Mouse (Mus musculus) liver, adult 2 months (tissue): Measurements from ENCODE around the gene Immp1l.

Experiments
- CTCF ChIP-seq: fragments of 200-500 bp; IDR thresholded peaks from 2 replicates; pipeline ENCODE4 v1.5.1; 2011; ENCODE audit warnings: low read depth, low read length, control low read depth
- POLR2A ChIP-seq: fragments of 200-500 bp; IDR thresholded peaks from 2 replicates; pipeline ENCODE4 v1.6.1; 2011; ENCODE audit warnings: low read length, control low read depth; ENCODE audit not compliant: insufficient read depth; ENCODE audit errors: extremely low read depth

DNA sequence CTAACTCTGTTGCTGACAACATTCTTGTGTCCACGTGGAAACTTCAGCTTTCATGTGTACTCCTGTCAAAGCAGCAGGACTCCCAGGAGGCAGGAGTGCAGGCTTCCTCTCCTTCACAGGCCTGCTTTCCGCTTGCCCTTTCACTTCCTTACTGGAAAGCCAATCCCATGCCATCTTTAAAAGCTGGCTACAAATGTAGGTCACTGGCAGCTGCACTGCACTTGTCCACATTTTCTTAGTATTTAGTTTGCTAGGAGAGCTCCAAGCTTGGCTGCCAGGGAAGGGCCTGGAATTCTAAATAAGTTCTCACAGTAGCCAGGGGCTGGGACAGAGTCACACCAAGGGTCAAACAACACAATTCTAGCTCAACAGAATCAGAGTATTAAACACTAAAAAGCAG lies 49.7 kb upstream of the Immp1l start:
- TF ChIP-seq CTCF (no peak), POLR2A (no peak)
